Mouse (Mus musculus): Measurements from ENCODE around the gene Vps54. TPM values are rescaled to one million over a fixed set of nuclear protein-coding genes. Genes with fewer than 3 reads are reported as not detected.
"Not testable (repeated sequence)": the region's sequence is repeated elsewhere in the genome, so short reads cannot be mapped to it uniquely, and the experiment has no call there.

Gene Vps54
- 0.05 TPM in 2 replicates for polyA plus RNA-seq (2012)

GRCm38 (mm10) chr11:21239021-21239661 is at the start of gene Vps54:
Gene Vps54 (plus strand): TSS chr11:21239281.
- Histone ChIP-seq H3K4me1 (ENCODE audit: control insufficient read depth) (peaks cover 18% of the 10 kb centered on the region), H3K36me3 (ENCODE audit: control insufficient read depth) (no peaks in the 10 kb centered on the region), H3K9me3 (ENCODE audit: control insufficient read depth, low read length) (no peaks in the 10 kb centered on the region), H3K27me3 (ENCODE audit: control insufficient read depth) (no peaks in the 10 kb centered on the region), H3K4me3 (replicated peaks) (peak within 1 kb of the TSS; percentile 93)
- TF ChIP-seq TAL1 (IDR thresholded peaks at IDR 0.05; ENCODE audit: low read length) = no peak
- TF ChIP-seq GATA1 (IDR thresholded peaks at IDR 0.05; ENCODE audit: low read length) = no peak

- H3K27me3 ChIP-seq (ENCODE audit: control insufficient read depth); H3K4me1 ChIP-seq (ENCODE audit: control insufficient read depth); H3K36me3 ChIP-seq (ENCODE audit: control insufficient read depth); H3K4me3 ChIP-seq (replicated peaks): not testable (repeated sequence)
- peaks cover 11% of the 10 kb centered on the region; the same call in 1 of the 2 replicates for H3K9me3 ChIP-seq (ENCODE audit: control insufficient read depth, low read length)
Observed at GRCm38 (mm10) chr11:21191821-21192220, 47.3 kb upstream of the Vps54 start.

GRCm38 (mm10) chr11:21194851-21195250 is 44.2 kb upstream of the Vps54 start:
- H3K4me1 ChIP-seq (ENCODE audit: control insufficient read depth) = no peaks in the 10 kb centered on the region
- H3K9me3 ChIP-seq (ENCODE audit: control insufficient read depth, low read length) = 0 out of 2 replicates have a peak, but pooled peaks cover 6% of the 10 kb centered on the region
- no peak overlapping the region for H3K4me3 ChIP-seq (replicated peaks)
- H3K27me3 ChIP-seq (ENCODE audit: control insufficient read depth) = no peaks in the 10 kb centered on the region
- TF ChIP-seq TAL1 (IDR thresholded peaks at IDR 0.05; ENCODE audit: low read length) (no peak), GATA1 (IDR thresholded peaks at IDR 0.05; ENCODE audit: low read length) (no peak)
- no peaks in the 10 kb centered on the region for H3K36me3 ChIP-seq (ENCODE audit: control insufficient read depth)

GRCm38 (mm10) chr11:21209046-21209445 is 30.0 kb upstream of the Vps54 start:
- no peak for TF ChIP-seq GATA1 (IDR thresholded peaks at IDR 0.05; ENCODE audit: low read length)
- TF ChIP-seq TAL1 (IDR thresholded peaks at IDR 0.05; ENCODE audit: low read length) = no peak

GRCm38 (mm10) chr11:21209701-21210100 is 29.4 kb upstream of the Vps54 start:
- H3K9me3 ChIP-seq (ENCODE audit: control insufficient read depth, low read length); H3K4me3 ChIP-seq (replicated peaks); H3K4me1 ChIP-seq (ENCODE audit: control insufficient read depth); H3K27me3 ChIP-seq (ENCODE audit: control insufficient read depth); H3K36me3 ChIP-seq (ENCODE audit: control insufficient read depth): not testable (repeated sequence)

More at GRCm38 (mm10) chr11:21209046-21209445, 30.0 kb upstream of the Vps54 start:
- Histone ChIP-seq H3K4me1 (ENCODE audit: control insufficient read depth) (no peaks in the 10 kb centered on the region), H3K36me3 (ENCODE audit: control insufficient read depth) (no peaks in the 10 kb centered on the region), H3K4me3 (replicated peaks) (no peak overlapping the region), H3K9me3 (ENCODE audit: control insufficient read depth, low read length) (no peaks in the 10 kb centered on the region), H3K27me3 (ENCODE audit: control insufficient read depth) (no peaks in the 10 kb centered on the region)

- H3K27me3 ChIP-seq (ENCODE audit: control insufficient read depth) = no peaks in the 10 kb centered on the region
- H3K4me1 ChIP-seq (ENCODE audit: control insufficient read depth) = peaks cover 37% of the 10 kb centered on the region
- TF ChIP-seq GATA1 (IDR thresholded peaks at IDR 0.05; ENCODE audit: low read length) (no peak), TAL1 (IDR thresholded peaks at IDR 0.05; ENCODE audit: low read length) (no peak)
- no peaks in the 10 kb centered on the region for H3K36me3 ChIP-seq (ENCODE audit: control insufficient read depth)
- no peaks in the 10 kb centered on the region for H3K9me3 ChIP-seq (ENCODE audit: control insufficient read depth, low read length)
- H3K4me3 ChIP-seq (replicated peaks) = no peak overlapping the region
Observed at GRCm38 (mm10) chr11:21217419-21217818, 21.7 kb upstream of the Vps54 start.

GRCm38 (mm10) chr11:21219281-21219680 is 19.8 kb upstream of the Vps54 start:
- Histone ChIP-seq H3K4me1 (ENCODE audit: control insufficient read depth) (peaks cover 41% of the 10 kb centered on the region), H3K4me3 (replicated peaks) (no peak overlapping the region), H3K36me3 (ENCODE audit: control insufficient read depth) (no peaks in the 10 kb centered on the region), H3K9me3 (ENCODE audit: control insufficient read depth, low read length) (no peaks in the 10 kb centered on the region), H3K27me3 (ENCODE audit: control insufficient read depth) (no peaks in the 10 kb centered on the region)
- no peak for TF ChIP-seq TAL1 (IDR thresholded peaks at IDR 0.05; ENCODE audit: low read length)

- Histone ChIP-seq H3K4me1 (ENCODE audit: control insufficient read depth) (peaks cover 41% of the 10 kb centered on the region), H3K27me3 (ENCODE audit: control insufficient read depth) (no peaks in the 10 kb centered on the region), H3K4me3 (replicated peaks) (no peak overlapping the region), H3K9me3 (ENCODE audit: control insufficient read depth, low read length) (no peaks in the 10 kb centered on the region), H3K36me3 (ENCODE audit: control insufficient read depth) (no peaks in the 10 kb centered on the region)
- TF ChIP-seq GATA1 (IDR thresholded peaks at IDR 0.05; ENCODE audit: low read length) (no peak), TAL1 (IDR thresholded peaks at IDR 0.05; ENCODE audit: low read length) (no peak)
Observed at GRCm38 (mm10) chr11:21219851-21220587, 19.1 kb upstream of the Vps54 start.

GRCm38 (mm10) chr11:21220754-21221153 is 18.3 kb upstream of the Vps54 start:
- TF ChIP-seq TAL1 (IDR thresholded peaks at IDR 0.05; ENCODE audit: low read length) (no peak), GATA1 (IDR thresholded peaks at IDR 0.05; ENCODE audit: low read length) (no peak)
- H3K9me3 ChIP-seq (ENCODE audit: control insufficient read depth, low read length) = no peaks in the 10 kb centered on the region
- no peaks in the 10 kb centered on the region for H3K27me3 ChIP-seq (ENCODE audit: control insufficient read depth)
- H3K4me1 ChIP-seq (ENCODE audit: control insufficient read depth) = peaks cover 41% of the 10 kb centered on the region
- no peak overlapping the region for H3K4me3 ChIP-seq (replicated peaks)
- H3K36me3 ChIP-seq (ENCODE audit: control insufficient read depth) = no peaks in the 10 kb centered on the region

All from erythroblast, embryonic 14.5 days (primary cell).